Mouse (Mus musculus): Measurements from ENCODE around the gene Fam160a1. TPM values are rescaled to one million over a fixed set of nuclear protein-coding genes. Genes with fewer than 3 reads are reported as not detected.

The Fam160a1 gene
- polyA plus RNA-seq, 1 experiment = 4.5 TPM

GRCm38 (mm10) chr3:85829047-85829446 is 12.0 kb upstream of the Fam160a1 start:
- no peak for DNase-seq (ENCODE audit: low read depth, low spot score)
- WGBS = 48% methylated on average over 4 of the region's 4 CpGs

GRCm38 (mm10) chr3:85827815-85828214 is 10.7 kb upstream of the Fam160a1 start:
- no peak for DNase-seq (ENCODE audit: low read depth, low spot score)
- 76% methylated on average over 6 of the region's 6 CpGs for WGBS

- 68% methylated on average over 4 of the region's 4 CpGs for WGBS
- no peak for DNase-seq (ENCODE audit: low read depth, low spot score)
Observed at GRCm38 (mm10) chr3:85827283-85827682, 10.2 kb upstream of the Fam160a1 start.

- WGBS = 74% methylated on average over 15 of the region's 15 CpGs
- no peak for DNase-seq (ENCODE audit: low read depth, low spot score)
Observed at GRCm38 (mm10) chr3:85820839-85821548, 3.9 kb upstream of the Fam160a1 start.

GRCm38 (mm10) chr3:85819319-85819718 is 2.2 kb upstream of the Fam160a1 start:
- 81% methylated on average over 3 of the region's 3 CpGs for WGBS
- DNase-seq (ENCODE audit: low read depth, low spot score) = no peak

GRCm38 (mm10) chr3:85814241-85814640 is 2.9 kb downstream of the Fam160a1 start:
- WGBS = 60% methylated on average over 7 of the region's 7 CpGs

GRCm38 (mm10) chr3:85813101-85814014 is 3.7 kb downstream of the Fam160a1 start:
- WGBS = 34% methylated on average over 4 of the region's 4 CpGs
- DNase-seq (ENCODE audit: low read depth, low spot score) = no peak

More at GRCm38 (mm10) chr3:85814241-85814640, 2.9 kb downstream of the Fam160a1 start:
- no peak for DNase-seq (ENCODE audit: low read depth, low spot score)

GRCm38 (mm10) chr3:85812010-85812409 is 5.1 kb downstream of the Fam160a1 start:
- DNase-seq (ENCODE audit: low read depth, low spot score) = no peak
- WGBS = 95% methylated on average over 5 of the region's 5 CpGs

GRCm38 (mm10) chr3:85793166-85793565 is 23.9 kb downstream of the Fam160a1 start:
- no peak for DNase-seq (ENCODE audit: low read depth, low spot score)
- 56% methylated on average over 1 of the region's 1 CpGs for WGBS

- no peak for DNase-seq (ENCODE audit: low read depth, low spot score)
- WGBS = 85% methylated on average over 4 of the region's 4 CpGs
Observed at GRCm38 (mm10) chr3:85789748-85790147, 27.3 kb downstream of the Fam160a1 start.

- 75% methylated on average over 8 of the region's 8 CpGs for WGBS
Observed at GRCm38 (mm10) chr3:85786501-85786900, 30.6 kb downstream of the Fam160a1 start.

GRCm38 (mm10) chr3:85780906-85781305 is 36.2 kb downstream of the Fam160a1 start:
- DNase-seq (ENCODE audit: low read depth, low spot score) = no peak
- 79% methylated on average over 7 of the region's 7 CpGs for WGBS

More at GRCm38 (mm10) chr3:85786501-85786900, 30.6 kb downstream of the Fam160a1 start:
- no peak for DNase-seq (ENCODE audit: low read depth, low spot score)

GRCm38 (mm10) chr3:85780332-85780731 is 36.8 kb downstream of the Fam160a1 start:
- WGBS = 72% methylated on average over 2 of the region's 2 CpGs
- no peak for DNase-seq (ENCODE audit: low read depth, low spot score)

- DNase-seq (ENCODE audit: low read depth, low spot score) = no peak
- WGBS = 68% methylated on average over 2 of the region's 2 CpGs
Observed at GRCm38 (mm10) chr3:85777841-85778240, 39.2 kb downstream of the Fam160a1 start.

- 81% methylated on average over 4 of the region's 4 CpGs for WGBS
- DNase-seq (ENCODE audit: low read depth, low spot score) = no peak
Observed at GRCm38 (mm10) chr3:85777356-85777755, 39.7 kb downstream of the Fam160a1 start.

GRCm38 (mm10) chr3:85776707-85777106 is 40.4 kb downstream of the Fam160a1 start:
- no peak for DNase-seq (ENCODE audit: low read depth, low spot score)
- WGBS = 68% methylated on average over 10 of the region's 10 CpGs

- WGBS = 67% methylated on average over 6 of the region's 6 CpGs
- no peak for DNase-seq (ENCODE audit: low read depth, low spot score)
Observed at GRCm38 (mm10) chr3:85776126-85776525, 41.0 kb downstream of the Fam160a1 start.

- WGBS = 57% methylated on average over 4 of the region's 4 CpGs
- no peak for DNase-seq (ENCODE audit: low read depth, low spot score)
Observed at GRCm38 (mm10) chr3:85773886-85774285, 43.2 kb downstream of the Fam160a1 start.

GRCm38 (mm10) chr3:85773425-85773824 is 43.7 kb downstream of the Fam160a1 start:
- DNase-seq (ENCODE audit: low read depth, low spot score) = no peak
- 36% methylated on average over 3 of the region's 3 CpGs for WGBS

- DNase-seq (ENCODE audit: low read depth, low spot score) = no peak
- 26% methylated on average over 7 of the region's 7 CpGs for WGBS
Observed at GRCm38 (mm10) chr3:85764937-85765337, 52.2 kb downstream of the Fam160a1 start.

Measured in large intestine, adult 2 months (tissue).